Mouse (Mus musculus): ENCODE measurements around the gene Nyap1.

DNA sequence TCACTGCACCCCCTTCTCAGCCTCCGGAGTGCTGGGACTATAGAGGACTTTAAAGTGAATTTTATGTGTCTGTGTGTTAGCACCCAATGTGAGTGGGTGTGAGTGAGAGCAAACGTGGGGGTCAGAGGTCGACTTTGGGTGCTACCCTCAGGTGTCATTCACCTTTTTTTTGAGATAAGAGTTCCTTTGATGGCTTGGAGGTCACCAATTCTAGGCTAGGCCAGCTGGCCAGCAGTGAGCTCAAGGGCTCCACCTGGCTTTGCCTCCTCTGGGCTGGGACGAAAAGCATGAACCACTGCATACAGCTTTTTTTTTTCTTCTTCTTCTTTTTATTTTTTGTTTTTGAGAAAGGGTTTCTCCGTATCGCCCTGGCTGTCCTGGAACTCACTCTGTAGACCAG lies 14.6 kb downstream of the Nyap1 start:
- no peak for TF ChIP-seq CTCF (IDR thresholded peaks at IDR 0.05; ENCODE audit: insufficient read depth, low read length)
- no peak for TF ChIP-seq POLR2A (IDR thresholded peaks at IDR 0.05; ENCODE audit: borderline replicate concordance, extremely low read depth, low read depth, low read length)

Data from lung, adult 2 months (tissue).